Mouse (Mus musculus) cortical plate, adult 2 months (tissue): ENCODE results near the gene Cdh5.
"Not testable (repeated sequence)": the region's sequence is repeated elsewhere in the genome, so short reads cannot be mapped to it uniquely, and the experiment has no call there.

ENCODE experiments used
- CTCF ChIP-seq: fragments of 200-500 bp; IDR thresholded peaks from 2 replicates; pipeline ENCODE4 v1.5.1; 2011; ENCODE audit warnings: mild to moderate bottlenecking, control low read depth, low read length; ENCODE audit not compliant: insufficient read depth; ENCODE audit errors: extremely low read depth
- POLR2A ChIP-seq: fragments of 200-500 bp; IDR thresholded peaks from 2 replicates; pipeline ENCODE4 v1.6.1; 2011; ENCODE audit warnings: mild to moderate bottlenecking, low read length, control low read depth; ENCODE audit not compliant: insufficient read depth; ENCODE audit errors: extremely low read depth

- not testable (repeated sequence) for TF ChIP-seq CTCF, POLR2A
Measured at GRCm38 (mm10) chr8:104087878-104088277, 13.5 kb upstream of the Cdh5 start.
